Mouse (Mus musculus) midbrain, embryonic 11.5 days (tissue): Measurements from ENCODE around the gene Grin1. TPM values are rescaled to one million over a fixed set of nuclear protein-coding genes. Genes with fewer than 3 reads are reported as not detected.

Experiments
- ATAC-seq: fragments of 200-750 bp; cut with Nextera tagmentation; 2 replicates; pipeline ENCODE4 v1.8.0; 2017; ENCODE audit warnings: moderate TSS enrichment, moderate library complexity; ENCODE audit not compliant: low FRiP score
- DNase-seq: peaks from one replicate; pipeline ENCODE4 v3.0.0; 2015; ENCODE audit warnings: low spot score; ENCODE audit errors: missing footprints
- H3K27ac ChIP-seq: fragments of 300-500 bp; sonication (generic); 2 replicates; pipeline ENCODE4 v1.5.1; 2014; ENCODE audit warnings: low read depth, low read length
- H3K27me3 ChIP-seq: fragments of 300-500 bp; sonication (generic); 2 replicates; pipeline ENCODE4 v1.6.1; 2014; ENCODE audit warnings: mild to moderate bottlenecking, low read length, moderate library complexity, mixed read lengths; ENCODE audit not compliant: control insufficient read depth, insufficient read depth
- H3K36me3 ChIP-seq: fragments of 300-500 bp; sonication (generic); 2 replicates; pipeline ENCODE4 v1.6.1; 2014; ENCODE audit warnings: mild to moderate bottlenecking, low read length, moderate library complexity, mixed read lengths; ENCODE audit not compliant: control insufficient read depth, insufficient read depth
- H3K4me1 ChIP-seq: fragments of 300-500 bp; sonication (generic); 2 replicates; pipeline ENCODE4 v1.6.1; 2014; ENCODE audit warnings: low read length; ENCODE audit not compliant: control insufficient read depth, insufficient read depth
- H3K4me2 ChIP-seq: fragments of 300-500 bp; sonication (generic); 2 replicates; pipeline ENCODE4 v1.6.1; 2014; ENCODE audit warnings: mild to moderate bottlenecking, moderate library complexity
- H3K4me3 ChIP-seq: fragments of 300-500 bp; sonication (generic); 2 replicates; pipeline ENCODE4 v1.5.1; 2014; ENCODE audit warnings: low read depth, low read length
- H3K9ac ChIP-seq: fragments of 300-500 bp; sonication (generic); 2 replicates; pipeline ENCODE4 v1.6.1; 2014; ENCODE audit warnings: low read length
- H3K9me3 ChIP-seq: fragments of 300-500 bp; sonication (generic); 2 replicates; pipeline ENCODE4 v1.6.1; 2016; ENCODE audit warnings: low read length; ENCODE audit not compliant: control insufficient read depth
- WGBS: fragments of 180-500 bp; shearing (Covaris S2); extraction: QIAGEN DNeasy Blood & Tissue Kit; methylation state at CpG from one replicate; pipeline ENCODE4 v1.1.7; 2014; 5-methylcytosine and 5-hydroxymethylcytosine counted together
- polyA plus RNA-seq: library from polyadenylated mRNA; unstranded; fragments of >200 nt; fragmentation: Nextera tagmentation; extraction: Ambion mirVana; gene quantifications from 2 replicates; pipeline ENCODE4 v1.2.1, GENCODE M21; 2014

Gene Grin1
- polyA plus RNA-seq, 1 experiment from 2014 or later, result 2.6 TPM

DNA sequence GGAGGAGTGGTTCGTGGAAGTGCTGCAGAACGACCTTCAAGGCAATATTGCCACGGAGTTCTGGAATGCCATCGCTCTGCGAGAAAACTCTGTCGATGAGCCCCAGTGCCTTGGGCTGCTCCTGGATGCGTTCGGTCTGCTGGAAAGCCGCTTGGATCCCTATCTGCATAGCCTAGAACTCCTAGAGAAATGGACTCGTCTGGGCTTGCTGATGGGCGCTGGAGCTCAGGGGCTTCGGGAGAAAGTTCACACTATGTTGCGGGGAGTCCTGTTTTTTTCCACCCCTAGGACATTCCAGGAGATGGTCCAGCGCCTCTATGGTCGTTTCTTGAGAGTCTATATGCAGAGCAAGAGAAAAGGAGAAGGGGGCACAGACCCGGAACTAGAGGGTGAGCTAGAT is 46.0 kb downstream of the Grin1 start:
- peak overlapping the region; percentile 83 for H3K4me3 ChIP-seq
- ATAC-seq, result no peak
- H3K9ac ChIP-seq, result peak overlapping the region; percentile 91
- peaks cover 16% of the 10 kb centered on the region for H3K36me3 ChIP-seq
- WGBS, result 40% methylated on average over 16 of the region's 16 CpGs
- no peaks in the 10 kb centered on the region for H3K27me3 ChIP-seq
- DNase-seq, result peak; percentile 86
- H3K27ac ChIP-seq, result no peak overlapping the region
- H3K4me2 ChIP-seq, result peak overlapping the region; percentile 70
- no peaks in the 10 kb centered on the region for H3K9me3 ChIP-seq
- H3K4me1 ChIP-seq, result peaks cover 20% of the 10 kb centered on the region

DNA sequence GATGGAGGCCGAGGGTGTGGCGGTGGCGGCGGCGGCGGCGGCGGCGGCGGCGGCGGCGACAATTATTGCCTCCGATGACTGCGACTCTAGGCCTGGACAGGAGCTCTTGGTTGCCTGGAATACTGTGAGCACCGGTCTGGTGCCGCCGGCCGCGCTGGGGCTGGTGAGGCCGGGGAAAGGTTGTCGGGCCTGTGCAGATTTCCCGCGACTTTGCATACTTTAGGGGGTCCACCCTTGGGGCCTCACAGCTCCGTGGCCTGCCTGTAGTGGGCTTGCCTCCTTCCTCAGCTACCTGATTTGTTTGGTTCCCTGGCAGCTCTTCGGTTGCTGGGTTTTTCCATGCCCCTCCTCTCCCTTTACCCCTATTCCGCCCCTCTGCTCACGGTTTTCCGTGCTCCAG is 46.5 kb downstream of the Grin1 start:
- Histone ChIP-seq H3K4me2 (peak overlapping the region; percentile 70), H3K4me3 (peak overlapping the region; percentile 83), H3K36me3 (peaks cover 14% of the 10 kb centered on the region), H3K27me3 (no peaks in the 10 kb centered on the region), H3K9ac (peak overlapping the region; percentile 91), H3K9me3 (no peaks in the 10 kb centered on the region), H3K27ac (no peak overlapping the region), H3K4me1 (peaks cover 20% of the 10 kb centered on the region)
- under 1% methylated on average over 26 of the region's 29 CpGs for WGBS
- peak; percentile 71 for ATAC-seq
- no peak for DNase-seq

DNA sequence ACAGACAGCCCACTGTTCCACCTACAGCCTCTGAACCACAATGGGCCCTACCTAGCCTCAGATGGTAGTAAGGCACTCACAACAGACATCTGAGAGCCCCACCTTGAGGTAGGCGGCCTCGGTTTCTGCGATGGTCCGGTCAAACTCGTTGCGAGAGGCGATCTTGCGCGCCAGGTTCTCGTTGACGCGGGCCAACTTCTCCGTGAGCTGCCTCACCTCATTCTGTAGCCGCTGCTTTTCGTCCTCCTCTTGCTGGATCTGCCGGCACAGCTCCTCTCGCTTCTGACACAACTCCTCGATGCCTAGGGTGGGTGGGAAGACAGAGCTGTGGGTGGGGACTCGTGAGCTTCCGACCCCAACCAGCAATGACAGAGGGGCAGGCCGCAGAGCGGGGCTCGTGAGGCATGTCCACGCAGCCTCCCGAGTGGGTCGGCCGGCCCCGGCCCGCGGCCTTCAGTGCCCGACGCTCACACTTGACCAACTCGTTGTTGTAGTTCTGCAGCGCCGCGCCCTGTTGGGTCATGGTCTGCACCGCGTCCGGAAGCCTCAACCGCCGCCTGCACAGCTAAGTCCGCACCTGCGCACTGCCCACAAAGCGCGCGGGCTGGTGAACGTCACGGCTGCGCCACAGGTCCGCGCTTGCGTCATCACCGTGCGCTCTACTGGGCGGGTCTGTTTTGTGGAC is 47.0 kb downstream of the Grin1 start, which contains the start of the genes Ssna1 and Anapc2:
TSS of gene Ssna1 (minus strand) at position 612 of the 685 bp plus-strand sequence.
TSS of gene Anapc2 (plus strand) at position 652 of the 685 bp plus-strand sequence.
- Histone ChIP-seq H3K36me3 (peaks cover 14% of the 10 kb centered on the region), H3K4me3 (peak within 1 kb of the TSS; percentile 83), H3K27me3 (no peaks in the 10 kb centered on the region), H3K27ac (peak within 1 kb of the TSS; percentile 59; the same call in 1 of the 2 replicates), H3K4me1 (peaks cover 20% of the 10 kb centered on the region), H3K9ac (peak within 1 kb of the TSS; percentile 91), H3K4me2 (peak within 1 kb of the TSS; percentile 97), H3K9me3 (no peaks in the 10 kb centered on the region)
- WGBS, result under 1% methylated on average over 55 of the region's 55 CpGs
- ATAC-seq (peak; percentile 97), DNase-seq (peak; percentile 100)

DNA sequence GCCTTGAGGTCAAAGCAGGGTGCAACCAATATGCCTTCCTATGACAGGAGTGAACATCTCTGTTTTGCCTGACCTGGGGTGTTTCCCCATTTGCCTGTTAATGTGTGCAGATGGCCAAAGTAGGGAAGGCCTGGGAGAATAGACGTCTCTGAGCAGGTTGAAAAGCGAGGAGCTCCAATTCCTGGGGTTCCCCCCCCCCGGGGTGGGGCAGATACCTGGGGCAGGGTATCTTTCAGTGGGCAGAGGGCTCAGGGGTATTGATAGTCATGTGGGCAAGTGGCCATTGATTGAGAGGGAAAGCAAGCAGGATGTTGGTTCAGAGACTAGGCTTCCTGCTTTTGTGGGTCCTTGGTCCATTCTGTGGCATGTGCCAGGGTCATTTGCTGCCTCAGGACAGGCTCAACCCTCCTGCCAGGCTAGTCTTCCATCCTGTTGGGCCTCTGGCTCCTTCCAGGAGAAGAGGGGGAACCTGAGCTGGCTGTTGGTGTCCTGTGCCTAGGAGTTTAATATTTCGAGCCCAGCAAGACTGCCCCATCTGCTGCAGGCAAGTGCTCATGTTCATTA is 51.2 kb downstream of the Grin1 start:
- Histone ChIP-seq H3K4me3 (no peak overlapping the region), H3K4me2 (no peak overlapping the region), H3K27me3 (peaks cover 19% of the 10 kb centered on the region), H3K9ac (no peak overlapping the region), H3K36me3 (peaks cover 2% of the 10 kb centered on the region; the same call in 1 of the 2 replicates), H3K27ac (no peak overlapping the region), H3K9me3 (no peaks in the 10 kb centered on the region), H3K4me1 (peaks cover 24% of the 10 kb centered on the region)
- peak; percentile 17 for DNase-seq
- ATAC-seq, result no peak
- WGBS, result 75% methylated on average over 4 of the region's 4 CpGs

DNA sequence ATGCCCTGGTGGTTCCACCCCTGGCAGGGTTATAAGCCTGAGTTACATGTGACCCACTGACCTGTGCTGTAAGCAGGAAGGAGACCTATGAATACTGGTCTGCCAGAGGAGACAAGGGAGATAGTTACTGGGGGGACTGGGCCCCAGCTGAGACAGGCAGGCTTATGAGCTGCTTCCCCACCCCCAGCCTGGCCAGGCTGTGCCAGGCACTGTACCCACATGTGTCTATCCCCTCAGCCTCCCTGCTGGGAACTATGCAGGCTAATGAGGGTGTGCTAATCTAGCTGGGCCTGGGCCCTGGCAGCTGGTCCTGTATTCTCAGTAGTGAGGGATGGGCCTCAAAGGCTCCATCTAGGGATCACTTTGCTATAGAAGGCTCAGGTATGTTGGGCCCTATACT is 51.7 kb downstream of the Grin1 start:
- ATAC-seq (no peak), DNase-seq (no peak)
- H3K4me3 ChIP-seq, result no peak overlapping the region
- no peak overlapping the region for H3K4me2 ChIP-seq
- H3K36me3 ChIP-seq, result peaks cover 2% of the 10 kb centered on the region; the same call in 1 of the 2 replicates
- no peaks in the 10 kb centered on the region for H3K9me3 ChIP-seq
- H3K27ac ChIP-seq, result no peak overlapping the region
- H3K4me1 ChIP-seq, result peaks cover 23% of the 10 kb centered on the region
- H3K27me3 ChIP-seq, result peaks cover 19% of the 10 kb centered on the region
- no peak overlapping the region for H3K9ac ChIP-seq

DNA sequence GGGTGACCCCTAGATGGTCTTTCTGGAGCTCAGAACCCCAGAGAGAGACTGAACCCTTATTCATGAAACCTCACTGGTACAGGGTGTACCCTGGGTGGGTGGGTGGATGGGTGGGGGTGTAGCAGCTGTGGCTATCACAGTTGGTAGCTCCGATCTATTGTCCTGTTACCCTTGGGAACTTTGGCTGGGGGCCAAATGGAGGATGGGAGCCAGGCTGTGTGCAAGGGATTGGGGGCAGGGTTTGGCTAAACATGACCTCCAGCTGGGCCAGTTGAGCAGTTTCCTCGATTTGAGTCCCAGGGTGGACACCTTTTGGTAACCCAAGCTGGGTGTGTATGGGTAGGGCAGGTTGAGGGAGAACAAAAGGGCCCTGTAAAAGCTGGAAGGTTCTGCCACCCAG is 52.3 kb downstream of the Grin1 start:
- Histone ChIP-seq H3K4me3 (no peak overlapping the region), H3K9ac (0 out of 2 replicates have a peak overlapping the region, but pooled peaks have one; percentile 13), H3K27ac (no peak overlapping the region), H3K36me3 (peaks cover 2% of the 10 kb centered on the region; the same call in 1 of the 2 replicates), H3K4me1 (peaks cover 23% of the 10 kb centered on the region), H3K27me3 (peaks cover 19% of the 10 kb centered on the region), H3K4me2 (no peak overlapping the region), H3K9me3 (no peaks in the 10 kb centered on the region)
- DNase-seq, result peak; percentile 60
- no peak for ATAC-seq
- 61% methylated on average over 2 of the region's 2 CpGs for WGBS

DNA sequence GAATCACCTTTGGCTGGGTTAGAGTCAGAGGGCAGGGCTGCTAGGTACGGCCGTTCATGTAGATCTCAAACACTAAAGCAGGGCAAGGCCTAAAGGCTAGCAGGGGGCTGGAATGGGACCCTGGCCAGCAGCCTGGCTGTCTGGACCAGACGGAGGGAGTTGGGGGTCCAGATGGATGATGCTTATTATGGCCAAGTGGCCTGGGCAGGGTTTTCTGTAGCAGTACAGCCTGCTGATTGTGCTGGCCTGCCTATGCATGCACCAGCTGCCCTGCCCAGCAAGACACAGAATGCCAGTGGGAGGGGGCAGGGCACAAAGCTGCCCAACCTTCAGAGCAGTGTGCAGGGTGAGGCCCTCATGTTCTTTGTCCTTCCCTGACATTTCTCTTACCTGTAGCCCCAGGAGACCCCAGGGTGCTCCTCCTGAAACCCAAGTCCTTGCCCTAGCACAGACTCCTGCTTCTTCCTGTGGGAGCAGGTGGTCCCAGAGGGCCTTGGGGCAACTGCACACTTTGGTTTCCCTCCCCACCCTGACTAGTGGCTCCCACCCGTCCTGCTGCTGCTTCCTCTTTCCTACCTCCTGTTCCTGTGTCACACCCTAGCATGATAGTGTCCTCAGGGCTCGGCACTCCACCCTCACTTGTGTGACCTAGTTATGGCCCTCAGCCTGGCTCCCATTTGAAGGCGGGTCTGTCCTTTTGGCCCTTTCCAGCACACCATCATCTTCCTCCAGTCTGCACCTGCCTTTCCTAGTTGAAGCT is 52.9 kb downstream of the Grin1 start:
- Histone ChIP-seq H3K9me3 (no peaks in the 10 kb centered on the region), H3K27me3 (peaks cover 19% of the 10 kb centered on the region), H3K36me3 (peaks cover 2% of the 10 kb centered on the region; the same call in 1 of the 2 replicates), H3K9ac (0 out of 2 replicates have a peak overlapping the region, but pooled peaks have one; percentile 13), H3K27ac (no peak overlapping the region), H3K4me1 (peaks cover 16% of the 10 kb centered on the region), H3K4me3 (no peak overlapping the region), H3K4me2 (no peak overlapping the region)
- DNase-seq, result peak; percentile 56
- WGBS, result 76% methylated on average over 6 of the region's 6 CpGs
- no peak for ATAC-seq

DNA sequence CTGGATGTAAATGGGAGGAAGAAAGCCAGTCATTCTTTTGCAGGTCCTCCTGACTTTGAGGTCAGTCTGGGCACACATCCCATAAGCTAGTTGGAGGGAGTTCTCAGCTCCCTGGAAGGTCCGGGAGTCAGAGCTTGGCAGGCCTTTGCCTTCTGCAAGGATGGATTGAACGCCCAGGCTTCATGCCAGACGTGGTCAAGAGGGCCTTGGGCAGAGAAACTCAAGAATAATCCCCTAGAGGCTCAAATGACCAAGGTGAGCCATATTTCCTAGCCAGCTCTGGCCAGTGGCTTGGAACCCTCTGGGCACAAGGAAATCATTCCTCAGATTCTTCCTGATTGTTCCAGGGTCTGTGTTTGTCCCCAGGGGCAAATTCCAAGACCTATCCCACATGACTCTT is 54.1 kb downstream of the Grin1 start:
- H3K27me3 ChIP-seq, result peaks cover 19% of the 10 kb centered on the region
- DNase-seq (peak; percentile 54), ATAC-seq (no peak)
- H3K36me3 ChIP-seq, result peaks cover 2% of the 10 kb centered on the region; the same call in 1 of the 2 replicates
- H3K4me2 ChIP-seq, result no peak overlapping the region
- H3K27ac ChIP-seq, result no peak overlapping the region
- no peaks in the 10 kb centered on the region for H3K9me3 ChIP-seq
- 78% methylated on average over 3 of the region's 3 CpGs for WGBS
- peaks cover 12% of the 10 kb centered on the region for H3K4me1 ChIP-seq
- no peak overlapping the region for H3K9ac ChIP-seq
- H3K4me3 ChIP-seq, result no peak overlapping the region
